Mouse (Mus musculus) kidney, adult 2 months (tissue): ENCODE data around the gene Ptf1a.

Experiments used
- CTCF ChIP-seq: fragments of 200-500 bp; conservative IDR thresholded peaks from 2 replicates; pipeline ENCODE4 v1.5.1; 2011; ENCODE audit warnings: low read depth, mild to moderate bottlenecking, control low read depth, low read length, moderate library complexity, mixed read lengths; ENCODE audit not compliant: insufficient read depth, insufficient read length
- POLR2A ChIP-seq: fragments of 200-500 bp; IDR thresholded peaks from one replicate; pipeline ENCODE4 v1.6.1; 2011; ENCODE audit warnings: low read depth, low read length, control low read depth

DNA sequence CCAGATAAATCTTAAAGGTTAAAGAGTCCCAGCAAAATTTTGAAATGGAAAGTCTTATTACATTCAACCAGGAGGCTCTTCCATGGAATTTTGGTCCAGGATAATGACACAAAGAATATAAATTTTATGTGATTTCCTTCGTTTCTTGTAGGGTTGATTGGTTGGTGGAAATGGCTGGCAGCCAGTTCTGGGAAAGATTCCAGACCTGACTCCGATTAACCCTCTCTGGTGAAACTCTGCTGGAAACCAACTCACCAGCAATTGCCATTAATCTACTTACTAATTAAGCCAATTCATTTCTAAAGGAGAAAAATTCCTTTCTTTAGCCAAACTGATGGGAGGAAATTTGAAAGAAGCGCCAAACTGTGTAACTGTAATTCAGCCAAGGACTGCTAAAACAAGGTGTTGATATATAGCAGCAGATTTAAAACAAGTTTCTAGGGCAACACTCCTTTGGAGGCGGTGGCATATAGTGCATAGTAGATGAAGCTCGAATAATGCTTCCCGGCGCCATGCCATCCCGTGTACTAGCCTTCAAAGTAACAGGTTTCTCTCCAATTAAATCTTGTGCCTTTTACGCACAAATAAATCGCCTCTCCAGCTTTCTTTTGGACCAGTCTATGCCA lies 10.5 kb downstream of the Ptf1a start:
- no peak for TF ChIP-seq POLR2A
- no peak for TF ChIP-seq CTCF
